Mouse (Mus musculus) embryonic facial prominence, embryonic 10.5 days (tissue): ENCODE measurements around the gene Krtap19-5. TPM values are rescaled to one million over a fixed set of nuclear protein-coding genes. Genes with fewer than 3 reads are reported as not detected.

Experiments
- polyA plus RNA-seq: library from polyadenylated mRNA; unstranded; fragments of >200 nt; fragmentation: Nextera tagmentation; extraction: Ambion mirVana; gene quantifications from 2 replicates; pipeline ENCODE4 v1.2.1, GENCODE M21; 2016

The Krtap19-5 gene
- polyA plus RNA-seq, 1 experiment from 2014 or later = not detected

Other genes with a start within 250 kb of the Krtap19-5 start
- not detected in 2 replicates for gene Krtap26-1, start 248.7 kb downstream of the Krtap19-5 start, polyA plus RNA-seq
- gene Krtap27-1, start 224.8 kb downstream of the Krtap19-5 start, polyA plus RNA-seq = not detected in 2 replicates
- gene 2310061N02Rik, start 188.5 kb downstream of the Krtap19-5 start, polyA plus RNA-seq = not detected in 2 replicates
- not detected in 2 replicates for gene Krtap13-1, start 167.6 kb downstream of the Krtap19-5 start, polyA plus RNA-seq
- gene Krtap13, start 144.8 kb downstream of the Krtap19-5 start, polyA plus RNA-seq = not detected in 2 replicates
- not detected in 2 replicates for gene 2310034C09Rik, start 137.6 kb downstream of the Krtap19-5 start, polyA plus RNA-seq
- gene 2310057N15Rik, start 122.3 kb downstream of the Krtap19-5 start, polyA plus RNA-seq = not detected in 2 replicates
- gene Gm5965, start 118.6 kb downstream of the Krtap19-5 start, polyA plus RNA-seq = not detected in 2 replicates
- not detected in 2 replicates for gene Gm20741, start 84.2 kb downstream of the Krtap19-5 start, polyA plus RNA-seq
- gene Krtap15, start 76.2 kb downstream of the Krtap19-5 start, polyA plus RNA-seq = not detected in 2 replicates
- not detected in 2 replicates for gene Krtap14, start 70.3 kb downstream of the Krtap19-5 start, polyA plus RNA-seq
- gene Krtap19-1, start 27.0 kb downstream of the Krtap19-5 start, polyA plus RNA-seq = not detected in 2 replicates
- not detected in 2 replicates for gene Krtap19-2, start 22.2 kb downstream of the Krtap19-5 start, polyA plus RNA-seq
- not detected in 2 replicates for gene Krtap19-3, start 18.4 kb downstream of the Krtap19-5 start, polyA plus RNA-seq
- gene Krtap19-4, start 11.4 kb downstream of the Krtap19-5 start, polyA plus RNA-seq = not detected in 2 replicates
- not detected in 2 replicates for gene Krtap19-9b, start 35.8 kb upstream of the Krtap19-5 start, polyA plus RNA-seq
- gene Krtap16-3, start 66.4 kb upstream of the Krtap19-5 start, polyA plus RNA-seq = not detected in 2 replicates
- gene Krtap22-2, start 114.3 kb upstream of the Krtap19-5 start, polyA plus RNA-seq = not detected in 2 replicates
- gene Gm10229, start 118.8 kb upstream of the Krtap19-5 start, polyA plus RNA-seq = not detected in 2 replicates
- gene Krtap6-1, start 135.2 kb upstream of the Krtap19-5 start, polyA plus RNA-seq = not detected in 2 replicates
- not detected in 2 replicates for gene Gm10228, start 145.0 kb upstream of the Krtap19-5 start, polyA plus RNA-seq
- gene Krtap6-5, start 151.4 kb upstream of the Krtap19-5 start, polyA plus RNA-seq = not detected in 2 replicates
- gene 1110025L11Rik, start 167.5 kb upstream of the Krtap19-5 start, polyA plus RNA-seq = not detected in 2 replicates
- gene Krtap6-3, start 187.6 kb upstream of the Krtap19-5 start, polyA plus RNA-seq = not detected in 2 replicates
- gene Gm6358, start 244.4 kb upstream of the Krtap19-5 start, polyA plus RNA-seq = not detected in 2 replicates